ENCODE assay signal across 18 mouse cellular contexts in the genomic region with DNA sequence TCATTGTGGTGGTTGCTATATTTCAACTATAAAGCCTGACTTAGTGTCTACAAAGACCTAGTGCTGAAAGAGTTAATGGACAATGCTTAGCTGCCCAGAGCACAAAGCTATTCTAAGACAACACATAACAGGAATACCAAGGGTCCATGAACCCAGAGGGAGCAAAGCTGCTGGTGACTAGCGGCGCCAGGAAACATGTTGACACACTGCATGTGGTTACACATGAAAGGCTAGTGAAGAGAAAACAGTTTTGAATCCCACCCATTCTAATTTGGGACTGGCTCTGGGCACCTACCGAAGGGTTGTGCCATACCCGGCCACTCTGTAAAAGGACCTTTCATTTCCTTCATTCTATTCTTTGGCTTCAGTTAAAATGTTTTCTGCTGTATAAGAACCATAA.
DNase-seq lines count a peak whose midpoint lies in the region; ATAC-seq and TF ChIP-seq lines count a peak whose summit lies in the region.
"Had no signal": no experiment of that assay in that cellular context is flagged by ENCODE, and none has a peak within 500 bp of the region (broad histone marks: within the 10 kb centered on the region; RNA-seq: fewer than 3 reads in every experiment).

No protein-coding gene starts in this region.

- H3K4me3 ChIP-seq in forebrain, postnatal 0 days (ENCODE audit: low read depth, low read length), result no peak overlapping the region
- no peak overlapping the region for H3K4me3 ChIP-seq in forebrain, embryonic 15.5 days
- H3K4me3 ChIP-seq in heart, embryonic 16.5 days (ENCODE audit: low read length), result no peak overlapping the region
- no peak overlapping the region for H3K4me3 ChIP-seq in heart, adult 2 months
- no peak overlapping the region for H3K4me3 ChIP-seq in left cerebral cortex, adult 2 months
- H3K4me3 ChIP-seq: forebrain, embryonic 12.5 days; hindbrain, embryonic 10.5 days; liver, embryonic 15.5 days; midbrain, embryonic 13.5 days had no signal

- H3K36me3 ChIP-seq in forebrain, postnatal 0 days (ENCODE audit: insufficient read depth), result no peaks in the 10 kb centered on the region
- no peaks in the 10 kb centered on the region for H3K36me3 ChIP-seq in forebrain, embryonic 15.5 days
- no peaks in the 10 kb centered on the region for H3K36me3 ChIP-seq in heart, embryonic 16.5 days (ENCODE audit: control insufficient read depth, insufficient read depth)
- H3K36me3 ChIP-seq in heart, adult 2 months (ENCODE audit: control insufficient read depth, insufficient read depth, low read length), result peaks cover 17% of the 10 kb centered on the region
- H3K36me3 ChIP-seq: forebrain, embryonic 12.5 days; hindbrain, embryonic 10.5 days; liver, embryonic 15.5 days; midbrain, embryonic 13.5 days had no signal

- TF ChIP-seq POLR2A in heart, adult 2 months (IDR thresholded peaks at IDR 0.05; ENCODE audit: insufficient read depth, low read depth, low read length), result no peak

- peaks cover 19% of the 10 kb centered on the region for H3K4me1 ChIP-seq in forebrain, postnatal 0 days (ENCODE audit: insufficient read depth)
- H3K4me1 ChIP-seq in forebrain, embryonic 15.5 days, result peaks cover 30% of the 10 kb centered on the region
- H3K4me1 ChIP-seq in heart, embryonic 16.5 days (ENCODE audit: control insufficient read depth, insufficient read depth, low read length), result peaks cover 45% of the 10 kb centered on the region
- H3K4me1 ChIP-seq in heart, adult 2 months (ENCODE audit: control insufficient read depth, insufficient read depth, low read length), result peaks cover 6% of the 10 kb centered on the region

- H3K27me3 ChIP-seq in forebrain, postnatal 0 days (ENCODE audit: insufficient read depth, low read length), result no peaks in the 10 kb centered on the region
- H3K27me3 ChIP-seq in forebrain, embryonic 15.5 days, result no peaks in the 10 kb centered on the region
- no peaks in the 10 kb centered on the region for H3K27me3 ChIP-seq in heart, embryonic 16.5 days (ENCODE audit: control insufficient read depth, insufficient read depth, low read length)
- H3K27me3 ChIP-seq in heart, adult 2 months (ENCODE audit: control insufficient read depth, insufficient read depth, low read length), result no peaks in the 10 kb centered on the region
- H3K27me3 ChIP-seq: CH12.LX; forebrain, embryonic 12.5 days; liver, embryonic 15.5 days; midbrain, embryonic 13.5 days had no signal

- no peaks in the 10 kb centered on the region; the same call in 1 of the 2 replicates for H3K79me2 ChIP-seq in heart, adult 2 months (replicated peaks; ENCODE audit: control insufficient read depth, insufficient read depth, low read length)

- no peak for DNase-seq in forebrain, postnatal 0 days
- DNase-seq in heart, adult 2 months, result no peak
- no peak for DNase-seq in left cerebral cortex, adult 2 months (ENCODE audit: extremely low spot score in 1 of 2, low spot score in 2 of 2)
- DNase-seq in left cerebral cortex, postnatal 25 days (ENCODE audit: low spot score in 2 of 2), result no peak
- DNase-seq in heart, postnatal 4 days, result peak; percentile 16
- DNase-seq: adrenal gland, postnatal 14 days; cerebellum, postnatal 36 days; gastrocnemius, postnatal 25 days; kidney, adult 18-20 months; thymus, postnatal 14 days had no signal

- no peak overlapping the region for H3K4me2 ChIP-seq in forebrain, postnatal 0 days (ENCODE audit: low read depth)
- H3K4me2 ChIP-seq in forebrain, embryonic 15.5 days (replicated peaks), result no peak overlapping the region
- peak overlapping the region; percentile 24 for H3K4me2 ChIP-seq in heart, embryonic 16.5 days (ENCODE audit: low read depth, low read length)
- H3K4me2 ChIP-seq: forebrain, embryonic 12.5 days; liver, embryonic 15.5 days; midbrain, embryonic 13.5 days had no signal

- H3K27ac ChIP-seq in forebrain, postnatal 0 days (ENCODE audit: low read depth, low read length), result 0 out of 2 replicates have a peak overlapping the region, but pooled peaks have one; percentile 21
- H3K27ac ChIP-seq in forebrain, embryonic 15.5 days (replicated peaks), result no peak overlapping the region
- peak overlapping the region; percentile 60 for H3K27ac ChIP-seq in heart, embryonic 16.5 days (ENCODE audit: low read length)
- no peak overlapping the region for H3K27ac ChIP-seq in heart, adult 2 months
- H3K27ac ChIP-seq in left cerebral cortex, adult 2 months, result peak overlapping the region; percentile 32; the same call in 1 of the 2 replicates
- H3K27ac ChIP-seq: forebrain, embryonic 12.5 days; hindbrain, embryonic 10.5 days; liver, embryonic 15.5 days; midbrain, embryonic 13.5 days had no signal

- no peak for ATAC-seq in forebrain, postnatal 0 days
- ATAC-seq in forebrain, embryonic 15.5 days (replicated peaks), result no peak
- ATAC-seq in heart, embryonic 16.5 days (replicated peaks; ENCODE audit: extremely low read depth, insufficient read depth, low FRiP score), result no peak
- no peak for ATAC-seq in frontal cortex, adult (ENCODE audit: low TSS enrichment)
- ATAC-seq: midbrain, embryonic 13.5 days had no signal

- WGBS in forebrain, postnatal 0 days, result 50% methylated on average over 4 of the region's 4 CpGs
- 78% methylated on average over 4 of the region's 4 CpGs for WGBS in forebrain, embryonic 15.5 days
- 29% methylated on average over 4 of the region's 4 CpGs for WGBS in heart, embryonic 16.5 days
- WGBS in heart, adult 2 months, result 52% methylated on average over 4 of the region's 4 CpGs

- TF ChIP-seq EP300 in heart, adult 2 months (IDR thresholded peaks at IDR 0.05; ENCODE audit: insufficient read depth, low read depth, low read length), result no peak

- no peak for TF ChIP-seq CTCF in forebrain, postnatal 0 days (IDR thresholded peaks at IDR 0.05; ENCODE audit: low read depth)
- TF ChIP-seq CTCF in heart, adult 2 months (IDR thresholded peaks at IDR 0.05), result no peak
- TF ChIP-seq CTCF in left cerebral cortex, adult 2 months (IDR thresholded peaks at IDR 0.05), result no peak

- no peaks in the 10 kb centered on the region for H3K9me3 ChIP-seq in forebrain, postnatal 0 days (ENCODE audit: low read length)
- H3K9me3 ChIP-seq in forebrain, embryonic 15.5 days, result no peaks in the 10 kb centered on the region
- no peaks in the 10 kb centered on the region for H3K9me3 ChIP-seq in heart, embryonic 16.5 days (replicated peaks; ENCODE audit: control insufficient read depth, low read length)
- H3K9me3 ChIP-seq: forebrain, embryonic 12.5 days; hindbrain, embryonic 10.5 days; liver, embryonic 15.5 days; midbrain, embryonic 13.5 days had no signal

- no peak overlapping the region for H3K9ac ChIP-seq in forebrain, postnatal 0 days
- no peak overlapping the region for H3K9ac ChIP-seq in forebrain, embryonic 15.5 days (replicated peaks)
- H3K9ac ChIP-seq in heart, embryonic 16.5 days (ENCODE audit: low read length), result no peak overlapping the region
- no peak overlapping the region for H3K9ac ChIP-seq in heart, adult 2 months (ENCODE audit: low read depth, low read length)
- H3K9ac ChIP-seq: forebrain, embryonic 12.5 days; liver, embryonic 15.5 days; midbrain, embryonic 13.5 days had no signal

- intact Hi-C loops in heart, adult 2 months (cut with DNase I), result no loop called here
- intact Hi-C loops in left cerebral cortex, adult 2 months (cut with DNase I), result no loop called here
- intact Hi-C loops in left cerebral cortex, postnatal 25 days (cut with DNase I), result no loop called here

Comparison
In these comparisons a context has a peak if more than half of its experiments do, and no peak if none do; other contexts are left out.
1. H3K27ac ChIP-seq: peak in forebrain, postnatal 0 days (single experiment), heart, embryonic 16.5 days (single experiment) and left cerebral cortex, adult 2 months (single experiment); none in forebrain, embryonic 15.5 days (single experiment) and heart, adult 2 months (single experiment).